Mouse (Mus musculus) hindbrain, embryonic 15.5 days (tissue): ENCODE measurements around the gene Irgc1. TPM values are rescaled to one million over a fixed set of nuclear protein-coding genes. Genes with fewer than 3 reads are reported as not detected.
"Not testable (repeated sequence)": the region's sequence is repeated elsewhere in the genome, so short reads cannot be mapped to it uniquely, and the experiment has no call there.

Experiments used
- ATAC-seq: fragments of 200-750 bp; cut with Nextera tagmentation; 2 replicates; pipeline ENCODE4 v1.8.0; 2017; ENCODE audit warnings: low read depth, moderate number of reproducible peaks, moderate TSS enrichment; ENCODE audit not compliant: low FRiP score
- H3K27ac ChIP-seq: fragments of 300-500 bp; sonication (generic); replicated peaks from 2 replicates; pipeline ENCODE4 v1.5.1; 2015; ENCODE audit warnings: mild to moderate bottlenecking, inconsistent platforms
- H3K27me3 ChIP-seq: fragments of 300-500 bp; sonication (generic); 2 replicates; pipeline ENCODE4 v1.6.1; 2015; ENCODE audit warnings: control low read depth, inconsistent platforms
- H3K36me3 ChIP-seq: fragments of 300-500 bp; sonication (generic); 2 replicates; pipeline ENCODE4 v1.6.1; 2015; ENCODE audit warnings: control low read depth, inconsistent platforms
- H3K4me1 ChIP-seq: fragments of 300-500 bp; sonication (generic); replicated peaks from 2 replicates; pipeline ENCODE4 v1.6.1; 2015; ENCODE audit warnings: control low read depth, inconsistent platforms
- H3K4me2 ChIP-seq: fragments of 300-500 bp; sonication (generic); 2 replicates; pipeline ENCODE4 v1.6.1; 2015; ENCODE audit warnings: moderate library complexity, mild to moderate bottlenecking, inconsistent platforms
- H3K4me3 ChIP-seq: fragments of 300-500 bp; sonication (generic); 2 replicates; pipeline ENCODE4 v1.5.1; 2015; ENCODE audit warnings: mild to moderate bottlenecking, inconsistent platforms
- H3K9ac ChIP-seq: fragments of 300-500 bp; sonication (generic); 2 replicates; pipeline ENCODE4 v1.6.1; 2015; ENCODE audit warnings: inconsistent platforms
- H3K9me3 ChIP-seq: fragments of 300-500 bp; sonication (generic); 2 replicates; pipeline ENCODE4 v1.6.1; 2016; ENCODE audit warnings: control low read depth, inconsistent platforms
- WGBS: fragments of 180-500 bp; shearing (Covaris S2); methylation state at CpG from one replicate; pipeline ENCODE4 v1.1.7; 2015; 5-methylcytosine and 5-hydroxymethylcytosine counted together
- polyA plus RNA-seq: library from polyadenylated mRNA; unstranded; fragments of >200 nt; fragmentation: Nextera tagmentation; extraction: Ambion mirVana; gene quantifications from 2 replicates; pipeline ENCODE4 v1.2.1, GENCODE M21; 2015

Gene Irgc1
- polyA plus RNA-seq, 1 experiment from 2014 or later = not detected

DNA sequence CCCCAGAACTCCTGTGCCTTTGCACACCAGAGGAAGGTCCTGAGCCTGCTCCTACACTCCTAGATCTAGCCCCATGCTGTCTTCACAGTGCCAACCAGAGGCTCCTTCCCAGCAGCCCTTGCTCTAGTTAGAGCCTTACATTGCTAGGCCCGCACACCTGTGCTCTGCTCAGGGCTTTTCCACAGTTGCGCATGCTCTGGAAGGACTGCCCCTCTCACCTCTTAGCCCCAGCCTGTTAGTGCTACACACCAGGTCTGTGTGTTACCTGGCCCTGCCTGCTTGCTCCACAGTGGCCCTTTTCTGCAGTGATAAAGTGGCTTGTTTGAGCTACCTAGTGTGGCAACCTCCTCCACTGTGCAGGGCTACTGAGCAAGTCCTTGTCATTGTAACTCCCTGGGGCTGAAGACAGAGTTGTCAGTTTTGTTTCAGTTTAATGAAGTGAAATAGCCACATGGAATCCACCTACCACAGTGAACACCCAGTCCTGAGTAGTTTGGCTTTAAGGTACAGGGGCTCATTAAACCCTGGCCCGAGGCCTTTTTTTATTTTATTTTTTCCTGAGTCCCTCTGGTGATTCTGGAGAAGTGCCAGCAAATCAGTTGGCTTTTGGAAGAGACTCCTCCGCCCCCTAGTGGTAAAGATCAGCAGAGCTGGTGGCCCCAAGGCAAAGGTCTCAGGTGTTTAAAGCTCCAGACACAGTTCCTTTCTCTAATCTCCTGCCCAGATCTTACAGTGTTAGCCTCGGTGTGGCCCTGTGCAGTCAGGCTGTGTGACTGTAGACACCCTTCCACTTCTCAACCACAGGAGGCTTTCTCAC lies 45.4 kb downstream of the Irgc1 start:
- Histone ChIP-seq H3K27me3 (no peaks in the 10 kb centered on the region), H3K27ac (no peak overlapping the region), H3K4me3 (no peak overlapping the region), H3K36me3 (peaks cover 17% of the 10 kb centered on the region), H3K9ac (0 out of 2 replicates have a peak overlapping the region, but pooled peaks have one; percentile 2), H3K9me3 (no peaks in the 10 kb centered on the region), H3K4me2 (no peak overlapping the region), H3K4me1 (peaks cover 8% of the 10 kb centered on the region)
- no peak for ATAC-seq
- WGBS = 44% methylated on average over 5 of the region's 5 CpGs

DNA sequence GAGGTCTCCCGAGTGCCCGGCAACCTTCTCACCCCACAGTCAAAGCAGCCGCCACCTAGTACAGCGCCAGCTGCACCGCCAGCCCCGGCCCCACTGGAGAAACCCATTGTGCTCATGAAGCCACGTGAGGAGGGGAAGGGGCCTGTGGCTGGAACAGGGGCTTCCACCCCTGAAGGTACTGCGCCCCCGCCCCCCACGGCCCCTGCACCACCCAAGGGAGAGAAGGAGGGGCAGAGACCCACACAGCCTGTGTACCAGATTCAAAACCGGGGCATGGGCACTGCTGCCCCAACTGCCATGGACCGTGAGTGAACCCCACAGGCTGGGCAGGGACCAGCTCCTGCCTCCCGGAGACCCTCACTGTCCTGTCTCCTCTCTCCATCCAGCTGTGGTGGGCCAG lies 46.4 kb downstream of the Irgc1 start:
- WGBS = 88% methylated on average over 10 of the region's 13 CpGs
- peaks cover 17% of the 10 kb centered on the region for H3K36me3 ChIP-seq
- ATAC-seq = 0 out of 2 replicates have a peak, but pooled peaks have one; percentile 27
- no peaks in the 10 kb centered on the region for H3K27me3 ChIP-seq
- H3K4me1 ChIP-seq = peaks cover 18% of the 10 kb centered on the region
- H3K4me3 ChIP-seq = no peak overlapping the region
- no peak overlapping the region for H3K4me2 ChIP-seq
- H3K9ac ChIP-seq = no peak overlapping the region
- no peaks in the 10 kb centered on the region for H3K9me3 ChIP-seq
- no peak overlapping the region for H3K27ac ChIP-seq

DNA sequence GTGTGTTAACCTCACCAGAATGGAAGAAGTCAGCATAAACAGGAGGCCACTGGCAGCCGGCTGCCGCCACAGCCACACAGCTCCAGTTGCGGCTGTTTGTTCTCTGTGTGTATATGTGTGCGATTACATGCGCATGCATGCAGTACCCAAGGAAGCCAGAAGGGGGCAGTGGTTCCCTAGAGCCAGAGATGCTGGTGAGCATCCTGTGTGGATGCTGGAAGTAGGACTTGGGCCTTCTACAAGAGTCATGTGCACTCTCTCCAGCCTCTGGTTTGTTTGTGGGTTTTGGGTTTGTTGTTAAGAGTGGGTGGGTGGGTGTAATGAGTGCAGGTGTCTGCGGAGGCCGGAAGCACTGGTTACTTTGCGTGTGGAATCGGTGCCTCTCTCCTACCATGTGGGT lies 49.2 kb downstream of the Irgc1 start:
- 98% methylated on average over 9 of the region's 9 CpGs for WGBS
- H3K4me3 ChIP-seq = no peak overlapping the region
- no peak overlapping the region for H3K9ac ChIP-seq
- no peaks in the 10 kb centered on the region for H3K9me3 ChIP-seq
- H3K4me1 ChIP-seq = peaks cover 19% of the 10 kb centered on the region
- ATAC-seq = no peak
- H3K27ac ChIP-seq = no peak overlapping the region
- H3K27me3 ChIP-seq = no peaks in the 10 kb centered on the region
- peaks cover 17% of the 10 kb centered on the region for H3K36me3 ChIP-seq
- H3K4me2 ChIP-seq = no peak overlapping the region

DNA sequence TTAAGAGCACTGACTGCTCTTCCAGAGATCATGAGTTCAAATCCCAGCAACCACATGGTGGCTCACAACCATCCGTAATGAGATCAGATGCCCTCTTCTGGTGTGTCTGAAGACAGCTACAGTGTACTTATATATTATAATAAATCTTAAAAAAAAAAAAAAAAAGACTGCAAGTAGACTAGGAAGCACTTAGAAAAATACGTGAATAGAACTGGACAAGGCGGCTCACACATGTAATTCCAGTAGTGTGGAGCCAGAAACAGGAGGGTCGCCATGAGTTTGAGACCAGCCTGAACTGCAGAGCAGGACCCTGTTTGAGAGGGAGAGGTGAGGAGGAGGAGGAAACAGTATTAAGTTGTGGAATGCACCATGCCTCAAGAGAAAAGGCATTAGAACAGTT lies 51.6 kb downstream of the Irgc1 start:
- Histone ChIP-seq H3K4me3 (peak overlapping the region; percentile 53), H3K4me1 (peaks cover 13% of the 10 kb centered on the region), H3K4me2 (peak overlapping the region; percentile 54), H3K36me3 (peaks cover 14% of the 10 kb centered on the region)
- ATAC-seq, H3K9me3 ChIP-seq, H3K27me3 ChIP-seq, H3K9ac ChIP-seq, H3K27ac ChIP-seq: not testable (repeated sequence)
- WGBS = 92% methylated on average over 4 of the region's 4 CpGs

DNA sequence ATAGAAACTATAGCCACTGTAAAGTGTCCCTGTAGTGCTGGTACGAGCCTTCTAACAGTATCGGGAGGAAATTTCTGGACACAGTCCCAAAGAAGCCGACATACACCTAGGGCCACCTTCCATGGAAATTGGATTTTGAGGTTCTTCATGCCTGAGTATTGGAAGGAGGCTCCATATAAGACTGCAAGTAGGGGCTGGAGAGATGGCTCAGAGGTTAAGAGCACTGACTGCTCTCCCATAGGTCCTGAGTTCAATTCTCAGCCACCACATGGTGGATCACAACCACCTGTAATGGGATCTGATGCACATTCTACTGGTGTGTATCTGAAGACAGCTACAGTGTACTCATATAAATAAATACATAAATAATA lies 52.0 kb downstream of the Irgc1 start:
- Histone ChIP-seq H3K9me3 (no peaks in the 10 kb centered on the region), H3K36me3 (peaks cover 10% of the 10 kb centered on the region), H3K9ac (peak overlapping the region; percentile 54), H3K27me3 (no peaks in the 10 kb centered on the region), H3K4me2 (peak overlapping the region; percentile 54), H3K27ac (peak overlapping the region; percentile 96), H3K4me3 (peak overlapping the region; percentile 53), H3K4me1 (peaks cover 13% of the 10 kb centered on the region)
- 11% methylated on average over 3 of the region's 3 CpGs for WGBS
- no peak; the same call in 1 of the 2 replicates for ATAC-seq

DNA sequence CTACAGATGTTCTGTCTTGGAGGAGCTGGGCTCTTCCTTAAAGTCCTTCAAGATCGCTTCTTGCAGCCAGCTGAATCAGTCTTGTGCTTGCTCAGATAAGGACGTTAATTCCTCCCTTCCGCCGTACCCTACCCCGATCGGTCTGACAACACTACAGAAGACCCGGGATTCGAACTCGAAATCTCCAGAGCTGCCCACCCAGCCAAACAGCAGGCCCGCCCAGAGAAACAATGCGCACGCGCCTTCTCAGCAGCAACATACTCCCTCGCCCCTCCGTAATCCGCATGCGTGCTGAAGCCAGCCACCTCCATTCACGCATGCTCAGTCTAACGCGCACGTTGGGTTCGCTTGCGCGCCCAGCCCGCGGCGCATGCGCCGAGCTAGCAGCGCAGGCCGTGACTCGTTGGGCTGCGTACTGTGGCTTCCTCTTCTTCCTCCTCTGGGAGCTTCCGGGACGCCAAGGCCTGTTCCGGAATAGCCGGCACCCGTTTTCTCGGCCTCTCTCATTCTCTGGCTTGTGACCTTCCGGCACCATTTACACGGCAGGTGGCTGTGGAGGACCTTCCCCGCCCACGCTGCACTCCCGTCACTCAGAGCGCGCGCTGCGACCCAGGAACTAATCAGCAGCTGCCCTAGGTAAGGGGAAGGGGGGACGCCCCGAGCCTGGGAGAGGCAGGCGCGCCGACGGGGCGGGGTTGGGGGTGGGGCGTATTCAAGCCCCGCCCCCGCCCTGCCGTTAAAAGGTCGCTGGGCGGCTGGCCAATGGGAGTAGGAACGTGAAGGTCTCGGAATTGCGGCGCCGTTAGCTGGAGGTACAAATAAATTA lies 52.6 kb downstream of the Irgc1 start, which contains the start of gene Smg9:
TSS of gene Smg9 (plus strand) at position 364 of the 826 bp plus-strand sequence.
- Histone ChIP-seq H3K27ac (peak within 1 kb of the TSS; percentile 96), H3K4me1 (peaks cover 13% of the 10 kb centered on the region), H3K9me3 (no peaks in the 10 kb centered on the region), H3K4me2 (peak within 1 kb of the TSS; percentile 54), H3K27me3 (no peaks in the 10 kb centered on the region), H3K4me3 (peak within 1 kb of the TSS; percentile 53), H3K36me3 (peaks cover 4% of the 10 kb centered on the region), H3K9ac (peak within 1 kb of the TSS; percentile 54)
- ATAC-seq = peak; percentile 95
- 4% methylated on average over 66 of the region's 66 CpGs for WGBS

DNA sequence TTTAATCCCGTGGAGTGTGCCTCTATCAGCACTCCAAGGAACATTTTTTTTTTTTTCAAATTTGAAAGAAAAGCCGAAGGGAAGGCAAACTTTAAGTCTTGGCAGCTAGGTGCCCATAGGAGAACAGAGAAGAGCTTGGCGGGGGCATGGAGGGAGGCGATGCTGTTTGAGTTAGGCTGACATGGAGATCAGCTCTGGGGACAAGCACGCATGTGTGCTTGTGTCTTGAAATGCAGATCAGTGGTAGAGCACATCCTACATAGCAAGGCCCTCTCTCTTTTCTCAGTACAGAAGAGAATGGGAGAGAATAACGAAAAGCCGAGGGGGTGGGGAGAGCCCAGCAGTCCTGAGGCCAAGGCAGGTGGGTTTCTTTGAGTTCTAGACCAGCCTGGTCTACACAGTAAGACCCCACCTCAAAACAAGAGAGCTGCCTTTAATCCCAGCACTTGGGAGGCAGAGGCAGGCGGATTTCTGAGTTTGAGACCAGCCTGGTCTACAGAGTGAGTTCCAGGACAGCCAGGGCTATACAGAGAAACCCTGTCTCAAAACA lies 53.7 kb downstream of the Irgc1 start:
- no peak overlapping the region for H3K27ac ChIP-seq
- ATAC-seq = no peak

DNA sequence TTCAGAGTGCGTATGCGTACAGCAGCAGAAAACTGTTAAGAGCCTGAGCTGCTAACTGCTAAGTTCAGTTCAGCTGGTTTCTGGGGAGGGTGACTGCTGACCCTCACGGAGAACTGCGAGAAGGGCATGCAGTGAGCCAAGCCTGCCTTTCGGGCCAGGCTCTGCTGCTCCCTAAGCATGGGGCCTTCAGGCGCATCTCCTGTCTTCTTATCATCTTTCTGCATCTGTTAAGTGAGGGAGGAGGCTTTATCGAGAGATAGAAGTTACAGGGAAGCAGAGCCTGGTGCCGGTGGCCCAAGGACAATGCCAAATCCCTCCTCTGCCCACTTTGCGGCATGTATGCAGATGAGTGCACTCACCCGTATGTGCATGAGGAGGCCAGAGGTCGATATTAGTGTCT lies 55.3 kb downstream of the Irgc1 start:
- no peak for ATAC-seq
- no peak overlapping the region for H3K4me3 ChIP-seq
- H3K9ac ChIP-seq = no peak overlapping the region
- H3K36me3 ChIP-seq = no peaks in the 10 kb centered on the region
- no peaks in the 10 kb centered on the region for H3K27me3 ChIP-seq
- no peak overlapping the region for H3K4me2 ChIP-seq
- no peaks in the 10 kb centered on the region for H3K9me3 ChIP-seq
- 81% methylated on average over 11 of the region's 11 CpGs for WGBS
- H3K4me1 ChIP-seq = peaks cover 13% of the 10 kb centered on the region
- no peak overlapping the region for H3K27ac ChIP-seq

More for the DNA sequence above, 53.7 kb downstream of the Irgc1 start:
- Histone ChIP-seq H3K4me1 (peaks cover 13% of the 10 kb centered on the region), H3K27me3 (no peaks in the 10 kb centered on the region), H3K9me3 (no peaks in the 10 kb centered on the region), H3K9ac (no peak overlapping the region), H3K4me3 (no peak overlapping the region), H3K4me2 (no peak overlapping the region), H3K36me3 (peaks cover 3% of the 10 kb centered on the region; the same call in 1 of the 2 replicates)
- 95% methylated on average over 8 of the region's 8 CpGs for WGBS

DNA sequence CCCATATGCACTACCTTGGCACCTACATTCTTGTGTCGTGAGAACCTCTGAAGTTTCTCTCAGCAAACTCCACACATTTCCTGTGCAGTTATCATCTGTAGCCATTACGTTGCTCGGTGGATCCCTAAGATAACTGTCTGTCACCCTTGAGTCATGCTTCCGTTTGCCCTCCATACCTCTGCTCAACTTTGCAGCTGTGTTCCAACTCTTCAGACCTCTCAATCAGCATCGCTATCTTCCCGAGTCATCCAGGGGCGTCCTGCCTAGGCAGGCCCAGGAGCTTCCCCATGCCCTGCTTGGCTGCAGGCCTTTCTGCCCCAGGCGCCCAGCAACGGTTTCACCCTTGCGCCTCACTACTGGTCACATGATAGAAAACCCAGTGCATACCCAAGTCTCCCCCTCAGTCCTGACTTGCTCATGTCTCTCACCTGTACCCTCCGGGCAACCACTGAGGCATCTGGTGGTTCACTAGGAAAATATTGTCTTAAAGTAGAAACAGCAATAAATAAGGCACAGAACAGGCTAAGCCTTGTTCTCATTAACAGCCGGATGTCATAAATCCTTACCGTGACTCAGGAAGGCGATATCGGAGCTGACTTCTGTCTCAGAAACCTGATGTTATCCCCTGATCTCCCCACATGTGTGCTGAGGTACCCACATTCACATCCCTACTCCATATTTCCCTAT lies 57.5 kb downstream of the Irgc1 start:
- no peak overlapping the region for H3K9ac ChIP-seq
- H3K4me2 ChIP-seq = no peak overlapping the region
- ATAC-seq = no peak
- H3K9me3 ChIP-seq = no peaks in the 10 kb centered on the region
- H3K27ac ChIP-seq = no peak overlapping the region
- 87% methylated on average over 15 of the region's 15 CpGs for WGBS
- H3K4me1 ChIP-seq = peaks cover 5% of the 10 kb centered on the region; the same call in 1 of the 2 replicates
- H3K4me3 ChIP-seq = no peak overlapping the region
- H3K36me3 ChIP-seq = no peaks in the 10 kb centered on the region
- no peaks in the 10 kb centered on the region for H3K27me3 ChIP-seq

DNA sequence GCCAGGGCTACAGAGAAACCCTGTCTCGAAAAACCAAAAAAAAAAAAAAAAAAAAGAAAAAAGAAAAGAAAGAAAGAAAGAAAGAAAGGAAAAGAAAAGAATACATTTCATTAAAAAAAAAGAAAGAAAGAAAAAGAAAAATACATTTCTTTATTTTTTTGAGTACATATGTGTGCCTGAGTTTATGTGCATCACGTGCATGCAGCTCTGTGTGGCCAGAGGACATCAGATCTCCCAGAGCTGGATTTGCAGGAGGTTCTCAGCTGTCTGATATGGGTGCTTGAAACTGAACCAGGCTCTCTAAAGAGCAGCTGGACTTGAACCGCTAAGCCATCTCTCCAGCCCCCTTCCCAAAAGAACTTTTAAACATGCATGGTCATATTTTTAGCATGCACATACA lies 58.0 kb downstream of the Irgc1 start:
- no peaks in the 10 kb centered on the region for H3K9me3 ChIP-seq
- WGBS = 84% methylated on average over 3 of the region's 3 CpGs
- H3K27me3 ChIP-seq = no peaks in the 10 kb centered on the region
- no peak overlapping the region for H3K9ac ChIP-seq
- no peaks in the 10 kb centered on the region for H3K36me3 ChIP-seq
- H3K4me2 ChIP-seq = no peak overlapping the region
- no peak for ATAC-seq
- H3K4me1 ChIP-seq = peaks cover 5% of the 10 kb centered on the region; the same call in 1 of the 2 replicates
- H3K4me3 ChIP-seq = no peak overlapping the region
- H3K27ac ChIP-seq = no peak overlapping the region

DNA sequence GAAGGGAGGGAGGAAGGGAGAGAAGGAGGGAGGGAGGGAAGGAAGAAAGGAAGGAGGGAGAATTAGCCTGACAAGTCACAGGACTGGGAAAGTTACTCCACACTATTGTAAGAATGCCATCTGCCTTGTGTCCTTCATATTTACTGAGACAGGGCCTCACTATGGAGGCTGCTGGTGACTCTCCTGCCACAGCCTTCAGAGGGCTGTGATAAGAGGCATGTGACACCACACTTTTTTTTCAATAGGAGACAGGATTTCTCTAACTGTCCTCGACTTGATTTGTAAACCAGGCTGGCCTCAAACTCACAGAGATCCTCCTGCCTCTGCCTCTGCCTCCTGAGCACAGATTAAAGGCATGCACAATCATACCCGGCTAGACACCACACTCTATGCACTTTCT lies 60.4 kb downstream of the Irgc1 start:
- no peak overlapping the region for H3K9ac ChIP-seq
- WGBS = 72% methylated on average over 2 of the region's 2 CpGs
- peak overlapping the region; percentile 67; the same call in 1 of the 2 replicates for H3K27ac ChIP-seq
- ATAC-seq = no peak
- H3K36me3 ChIP-seq = no peaks in the 10 kb centered on the region
- H3K4me3 ChIP-seq = no peak overlapping the region
- 0 out of 2 replicates have a peak overlapping the region, but pooled peaks have one; percentile 41 for H3K4me2 ChIP-seq
- peaks cover 5% of the 10 kb centered on the region; the same call in 1 of the 2 replicates for H3K4me1 ChIP-seq
- no peaks in the 10 kb centered on the region for H3K27me3 ChIP-seq
- H3K9me3 ChIP-seq = no peaks in the 10 kb centered on the region
